Mouse (Mus musculus) hindbrain, postnatal 0 days (tissue): Measurements from ENCODE around the gene Pdzd11. TPM values are rescaled to one million over a fixed set of nuclear protein-coding genes. Genes with fewer than 3 reads are reported as not detected.

ENCODE experiments used
- ATAC-seq: fragments of 200-750 bp; cut with Nextera tagmentation; 2 replicates; pipeline ENCODE4 v1.8.0; 2017; ENCODE audit warnings: mild to moderate bottlenecking, moderate TSS enrichment, moderate library complexity
- DNase-seq: peaks from one replicate; pipeline ENCODE4 v3.0.0-alpha.2; 2015; ENCODE audit warnings: low spot score
- H3K27ac ChIP-seq: fragments of 300-500 bp; sonication (generic); 2 replicates; pipeline ENCODE4 v1.5.1; 2014; ENCODE audit warnings: mild to moderate bottlenecking
- H3K27me3 ChIP-seq: fragments of 300-500 bp; sonication (generic); 2 replicates; pipeline ENCODE4 v1.6.1; 2014; ENCODE audit warnings: low read length, mixed read lengths; ENCODE audit not compliant: insufficient read depth
- H3K36me3 ChIP-seq: fragments of 300-500 bp; sonication (generic); 2 replicates; pipeline ENCODE4 v1.6.1; 2014; ENCODE audit warnings: low read length, mixed read lengths; ENCODE audit not compliant: insufficient read depth
- H3K4me1 ChIP-seq: fragments of 300-500 bp; sonication (generic); 2 replicates; pipeline ENCODE4 v1.6.1; 2014; ENCODE audit warnings: antibody characterized with exemption, low read length, mixed read lengths; ENCODE audit not compliant: insufficient read depth
- H3K4me2 ChIP-seq: fragments of 300-500 bp; sonication (generic); 2 replicates; pipeline ENCODE4 v1.6.1; 2014; ENCODE audit warnings: low read depth, mild to moderate bottlenecking, low read length, moderate library complexity, mixed read lengths
- H3K4me3 ChIP-seq: fragments of 300-500 bp; sonication (generic); 2 replicates; pipeline ENCODE4 v1.5.1; 2014; ENCODE audit warnings: low read length
- H3K9ac ChIP-seq: fragments of 300-500 bp; sonication (generic); replicated peaks from 2 replicates; pipeline ENCODE4 v1.6.1; 2014; ENCODE audit warnings: mild to moderate bottlenecking, low read length, moderate library complexity, mixed read lengths
- H3K9me3 ChIP-seq: fragments of 300-500 bp; sonication (generic); 2 replicates; pipeline ENCODE4 v1.6.1; 2016; ENCODE audit warnings: low read length, mixed read lengths
- CTCF ChIP-seq: IDR thresholded peaks from 2 replicates; pipeline ENCODE4 v1.5.1; 2016; ENCODE audit warnings: antibody characterized with exemption, control low read depth, low read depth
- WGBS: fragments of 180-500 bp; shearing (Covaris S2); extraction: QIAGEN DNeasy Blood & Tissue Kit; methylation state at CpG from one replicate; pipeline ENCODE4 v1.1.7; 2014; 5-methylcytosine and 5-hydroxymethylcytosine counted together
- polyA plus RNA-seq: library from polyadenylated mRNA; unstranded; fragments of >200 nt; fragmentation: Nextera tagmentation; extraction: Ambion mirVana; gene quantifications from 2 replicates; pipeline ENCODE4 v1.2.1, GENCODE M21; 2015
- total RNA-seq: library from RNA; depleted of rRNA; stranded (reverse); fragments of >200 nt; gene quantifications from 2 replicates; pipeline ENCODE4 v1.2.3, GENCODE M21; 2014; rRNA removed

Pdzd11 gene
- total and polyA plus RNA-seq, 2 experiments from 2014 or later: 29.0 to 83.3 TPM

DNA sequence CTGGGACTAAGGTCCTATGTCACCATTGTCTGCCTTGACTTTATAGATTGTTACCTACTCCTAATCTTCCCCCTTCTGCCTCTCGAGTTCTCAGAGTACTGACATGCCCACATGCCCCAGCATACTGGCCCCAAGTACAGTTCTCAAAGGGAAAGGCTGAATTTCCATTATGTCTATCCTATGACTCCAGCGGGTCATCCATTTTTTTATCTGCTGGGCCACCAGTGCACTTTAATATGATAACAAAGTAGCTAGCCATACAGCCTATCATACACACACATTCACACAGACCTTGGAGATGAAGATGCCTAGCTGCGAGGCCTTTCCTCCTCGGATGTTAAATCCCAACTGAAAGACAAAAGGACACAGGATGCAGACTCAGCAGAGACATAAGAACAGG is 2.1 kb downstream of the Pdzd11 start:
- Histone ChIP-seq H3K9ac (no peak overlapping the region), H3K36me3 (no peaks in the 10 kb centered on the region), H3K27me3 (no peaks in the 10 kb centered on the region), H3K4me1 (no peaks in the 10 kb centered on the region), H3K4me2 (no peak overlapping the region), H3K27ac (no peak overlapping the region), H3K4me3 (no peak overlapping the region), H3K9me3 (no peaks in the 10 kb centered on the region)
- no peak for TF ChIP-seq CTCF
- ATAC-seq (no peak), DNase-seq (no peak)
- 83% methylated on average over 4 of the region's 4 CpGs for WGBS

DNA sequence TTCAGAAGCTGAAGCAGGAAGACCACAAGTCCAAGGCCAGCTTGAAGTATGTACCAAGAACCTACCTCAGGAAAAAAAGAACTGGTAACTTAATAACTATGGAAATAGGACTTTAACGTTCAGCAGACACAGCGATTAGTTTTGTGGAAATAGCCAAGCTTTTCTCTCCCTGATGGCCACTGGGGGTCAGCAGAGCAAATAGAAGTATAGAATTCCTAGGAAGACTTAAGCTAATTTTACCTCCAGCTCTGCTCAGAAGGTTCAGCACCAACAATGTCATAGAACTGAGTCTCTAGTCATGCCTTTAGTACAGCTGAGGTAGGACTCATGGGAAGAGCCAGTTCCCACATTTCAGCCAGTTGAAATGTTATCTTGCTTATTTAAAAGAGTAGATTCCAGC is 5.0 kb downstream of the Pdzd11 start:
- DNase-seq (peak; percentile 49), ATAC-seq (no peak)
- H3K27me3 ChIP-seq: no peaks in the 10 kb centered on the region
- no peak overlapping the region for H3K27ac ChIP-seq
- TF ChIP-seq CTCF: peak; percentile 39
- no peaks in the 10 kb centered on the region for H3K9me3 ChIP-seq
- WGBS: 57% methylated on average over 2 of the region's 2 CpGs
- no peak overlapping the region for H3K4me3 ChIP-seq
- H3K36me3 ChIP-seq: no peaks in the 10 kb centered on the region
- no peaks in the 10 kb centered on the region for H3K4me1 ChIP-seq
- H3K4me2 ChIP-seq: no peak overlapping the region
- no peak overlapping the region for H3K9ac ChIP-seq

- Histone ChIP-seq H3K4me3 (no peak overlapping the region), H3K27me3 (no peaks in the 10 kb centered on the region), H3K27ac (no peak overlapping the region), H3K4me1 (no peaks in the 10 kb centered on the region), H3K9ac (no peak overlapping the region), H3K9me3 (no peaks in the 10 kb centered on the region), H3K4me2 (no peak overlapping the region), H3K36me3 (no peaks in the 10 kb centered on the region)
- 75% methylated on average over 3 of the region's 3 CpGs for WGBS
- no peak for DNase-seq
- no peak for ATAC-seq
- TF ChIP-seq CTCF: no peak
Measured at GRCm38 (mm10) chrX:100618488-100618887, 7.9 kb downstream of the Pdzd11 start.

- DNase-seq: no peak
- 65% methylated on average over 1 of the region's 1 CpGs for WGBS
- Histone ChIP-seq H3K4me2 (no peak within 1 kb of the TSS), H3K36me3 (no peaks in the 10 kb centered on the region), H3K4me1 (no peaks in the 10 kb centered on the region), H3K27me3 (no peaks in the 10 kb centered on the region), H3K4me3 (no peak within 1 kb of the TSS), H3K27ac (no peak within 1 kb of the TSS), H3K9ac (no peak within 1 kb of the TSS), H3K9me3 (no peaks in the 10 kb centered on the region)
- no peak for TF ChIP-seq CTCF
- no peak for ATAC-seq
Measured at GRCm38 (mm10) chrX:100605314-100605713, 21.1 kb downstream of the Pdzd11 start, which contains the start of gene Arr3. Gene Arr3 (plus strand): TSS chrX:100605497.

GRCm38 (mm10) chrX:100599755-100600154 is 26.6 kb downstream of the Pdzd11 start:
- WGBS: 67% methylated on average over 4 of the region's 4 CpGs
- no peaks in the 10 kb centered on the region for H3K36me3 ChIP-seq
- ATAC-seq (no peak), DNase-seq (no peak)
- TF ChIP-seq CTCF: no peak
- H3K9me3 ChIP-seq: no peaks in the 10 kb centered on the region
- H3K4me1 ChIP-seq: no peaks in the 10 kb centered on the region
- H3K27ac ChIP-seq: no peak overlapping the region
- H3K27me3 ChIP-seq: no peaks in the 10 kb centered on the region
- H3K9ac ChIP-seq: no peak overlapping the region
- H3K4me2 ChIP-seq: no peak overlapping the region
- no peak overlapping the region for H3K4me3 ChIP-seq

DNA sequence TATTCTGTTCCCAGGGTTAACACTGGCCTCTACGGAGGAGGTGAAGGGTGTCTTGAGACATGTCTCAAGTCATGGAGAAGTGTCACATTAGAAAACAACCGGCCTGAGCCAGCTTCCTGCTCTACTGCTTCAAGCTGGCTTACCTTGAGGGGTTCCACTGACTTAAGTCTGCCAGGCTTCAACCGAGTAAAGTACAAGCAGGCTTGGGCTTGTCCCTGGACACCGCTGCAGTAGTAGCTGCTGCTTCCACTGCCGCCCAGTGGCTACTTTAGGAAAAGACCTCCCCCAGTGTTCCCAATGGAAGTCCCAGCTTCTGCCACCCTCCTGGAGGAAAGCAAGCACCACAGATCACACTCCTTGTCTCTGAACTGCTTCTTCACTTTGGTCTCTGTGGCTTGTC is 28.9 kb downstream of the Pdzd11 start:
- Histone ChIP-seq H3K4me3 (no peak overlapping the region), H3K4me1 (no peaks in the 10 kb centered on the region), H3K9ac (no peak overlapping the region), H3K27me3 (no peaks in the 10 kb centered on the region), H3K36me3 (no peaks in the 10 kb centered on the region), H3K4me2 (no peak overlapping the region), H3K27ac (no peak overlapping the region), H3K9me3 (no peaks in the 10 kb centered on the region)
- ATAC-seq (0 out of 2 replicates have a peak, but pooled peaks have one; percentile 38), DNase-seq (peak; percentile 61)
- peak; percentile 61 for TF ChIP-seq CTCF
- WGBS: 28% methylated on average over 5 of the region's 5 CpGs

DNA sequence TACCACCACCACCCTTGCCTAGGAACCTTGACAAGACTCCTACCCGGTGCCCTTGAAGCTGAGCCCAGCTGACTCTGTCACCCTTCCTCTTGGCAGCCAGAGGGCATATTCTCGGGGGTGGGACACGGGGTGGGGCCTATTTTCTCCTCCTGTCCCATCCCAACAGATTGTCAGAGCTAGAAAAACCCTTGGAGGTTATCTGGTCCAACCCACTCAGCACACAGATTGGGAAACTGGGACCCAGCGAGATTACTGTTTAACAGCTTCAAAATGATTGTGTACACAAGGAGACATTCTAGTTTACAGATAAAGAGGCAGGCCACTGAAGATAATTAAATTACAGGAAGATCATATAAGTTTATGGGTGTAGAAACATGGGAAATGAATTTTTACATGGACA is 31.6 kb downstream of the Pdzd11 start, which contains the start of gene P2ry4:
Gene P2ry4, minus strand, starts transcription at position 79 of the 400 bp plus-strand sequence.
- DNase-seq (no peak), ATAC-seq (no peak)
- H3K9me3 ChIP-seq: no peaks in the 10 kb centered on the region
- H3K4me2 ChIP-seq: no peak within 1 kb of the TSS
- H3K4me1 ChIP-seq: no peaks in the 10 kb centered on the region
- H3K9ac ChIP-seq: no peak within 1 kb of the TSS
- WGBS: 67% methylated on average over 4 of the region's 4 CpGs
- H3K27me3 ChIP-seq: no peaks in the 10 kb centered on the region
- H3K36me3 ChIP-seq: no peaks in the 10 kb centered on the region
- H3K27ac ChIP-seq: no peak within 1 kb of the TSS
- H3K4me3 ChIP-seq: no peak within 1 kb of the TSS
- no peak for TF ChIP-seq CTCF

Other genes with a start within 250 kb of the Pdzd11 start
- gene Otud6a, start 197.6 kb downstream of the Pdzd11 start, total RNA-seq: not detected in 2 replicates
- gene Otud6a, start 197.6 kb downstream of the Pdzd11 start, polyA plus RNA-seq: not detected in 2 replicates
- gene Awat2, start 183.9 kb downstream of the Pdzd11 start, total RNA-seq: 0.26 and 0.36 TPM in 2 replicates
- gene Awat2, start 183.9 kb downstream of the Pdzd11 start, polyA plus RNA-seq: 0.09 and 0.15 TPM in 2 replicates
- 32.9 and 35.2 TPM in 2 replicates for gene Igbp1, start 132.3 kb downstream of the Pdzd11 start, total RNA-seq
- 28.8 and 30.0 TPM in 2 replicates for gene Igbp1, start 132.3 kb downstream of the Pdzd11 start, polyA plus RNA-seq
- not detected in 2 replicates for gene Dgat2l6, start 101.7 kb downstream of the Pdzd11 start, total RNA-seq
- not detected in 2 replicates for gene Dgat2l6, start 101.7 kb downstream of the Pdzd11 start, polyA plus RNA-seq
- not detected in 2 replicates for gene Awat1, start 54.3 kb downstream of the Pdzd11 start, total RNA-seq
- gene Awat1, start 54.3 kb downstream of the Pdzd11 start, polyA plus RNA-seq: not detected in 2 replicates
- 0.05 TPM in 1 of 2 replicates, not detected in the other for gene P2ry4, start 31.7 kb downstream of the Pdzd11 start, total RNA-seq
- gene P2ry4, start 31.7 kb downstream of the Pdzd11 start, polyA plus RNA-seq: 0.03 TPM in 1 of 2 replicates, not detected in the other
- not detected in 2 replicates for gene Arr3, start 21.1 kb downstream of the Pdzd11 start, total RNA-seq
- gene Arr3, start 21.1 kb downstream of the Pdzd11 start, polyA plus RNA-seq: 0.19 TPM in 1 of 2 replicates, not detected in the other
- 5.2 and 6.4 TPM in 2 replicates for gene Kif4, start 831 bp downstream of the Pdzd11 start, total RNA-seq
- 4.1 and 4.6 TPM in 2 replicates for gene Kif4, start 831 bp downstream of the Pdzd11 start, polyA plus RNA-seq
- 31.8 and 46.5 TPM in 2 replicates for gene Gdpd2, start 103.3 kb upstream of the Pdzd11 start, total RNA-seq
- gene Gdpd2, start 103.3 kb upstream of the Pdzd11 start, polyA plus RNA-seq: 35.2 and 38.2 TPM in 2 replicates
- 35.5 and 39.9 TPM in 2 replicates for gene Dlg3, start 141.2 kb upstream of the Pdzd11 start, total RNA-seq
- 2.9 and 3.7 TPM in 2 replicates for gene Dlg3, start 141.2 kb upstream of the Pdzd11 start, polyA plus RNA-seq